Mouse (Mus musculus) G1E-ER4 (cell line): ENCODE data around the gene Ptpn13. TPM values are rescaled to one million over a fixed set of nuclear protein-coding genes. Genes with fewer than 3 reads are reported as not detected.

Experiments used
- GATA1 ChIP-seq: IDR thresholded peaks from one replicate; pipeline ENCODE4 v1.8.0; 2012; ENCODE audit warnings: low read length, inconsistent platforms
- polyA plus RNA-seq: library from polyadenylated mRNA; stranded (reverse); fragments of >175 nt; gene quantifications from 2 replicates; pipeline ENCODE4 v1.2.3, GENCODE M21; 2012

Gene Ptpn13
- polyA plus RNA-seq, 1 experiment, result not detected

DNA sequence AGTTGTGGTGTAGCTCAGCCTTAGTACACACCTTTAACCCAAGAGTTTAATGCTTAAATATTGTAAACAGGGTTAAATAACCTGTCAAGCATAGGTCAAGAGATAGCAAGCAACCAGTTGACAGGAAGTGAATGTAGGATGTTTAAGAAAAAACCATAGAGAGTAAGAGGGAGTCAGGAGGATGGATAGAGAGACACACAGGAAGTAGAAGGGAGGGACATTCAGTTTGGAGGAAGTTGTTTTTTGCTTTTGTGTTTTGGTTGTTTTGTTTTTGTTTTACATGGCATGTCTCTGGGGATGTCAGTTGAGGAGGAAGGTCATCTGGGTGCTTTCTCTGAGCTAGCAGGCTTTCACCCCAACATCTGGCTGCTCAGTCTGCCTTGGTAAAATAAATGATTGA lies 91.6 kb downstream of the Ptpn13 start:
- no peak for TF ChIP-seq GATA1

DNA sequence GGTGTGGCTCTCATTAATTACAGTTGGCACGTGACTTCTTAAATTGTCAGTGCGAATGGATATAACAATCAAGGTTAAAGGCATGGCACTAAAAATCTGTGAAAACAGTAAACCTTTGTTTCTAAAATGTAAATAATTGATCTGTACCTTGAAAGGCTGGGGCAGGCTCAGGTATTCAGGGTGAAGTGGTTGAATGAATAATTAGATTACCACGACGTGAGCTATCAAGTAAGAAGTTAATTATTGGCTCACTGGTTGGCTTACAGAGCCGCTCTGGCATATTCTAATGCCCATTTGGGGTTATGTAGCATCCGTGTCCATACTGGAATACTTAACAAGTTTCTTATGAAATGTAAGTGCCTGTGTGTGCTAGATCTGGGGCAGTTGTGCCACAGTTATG lies 92.6 kb downstream of the Ptpn13 start:
- no peak for TF ChIP-seq GATA1

DNA sequence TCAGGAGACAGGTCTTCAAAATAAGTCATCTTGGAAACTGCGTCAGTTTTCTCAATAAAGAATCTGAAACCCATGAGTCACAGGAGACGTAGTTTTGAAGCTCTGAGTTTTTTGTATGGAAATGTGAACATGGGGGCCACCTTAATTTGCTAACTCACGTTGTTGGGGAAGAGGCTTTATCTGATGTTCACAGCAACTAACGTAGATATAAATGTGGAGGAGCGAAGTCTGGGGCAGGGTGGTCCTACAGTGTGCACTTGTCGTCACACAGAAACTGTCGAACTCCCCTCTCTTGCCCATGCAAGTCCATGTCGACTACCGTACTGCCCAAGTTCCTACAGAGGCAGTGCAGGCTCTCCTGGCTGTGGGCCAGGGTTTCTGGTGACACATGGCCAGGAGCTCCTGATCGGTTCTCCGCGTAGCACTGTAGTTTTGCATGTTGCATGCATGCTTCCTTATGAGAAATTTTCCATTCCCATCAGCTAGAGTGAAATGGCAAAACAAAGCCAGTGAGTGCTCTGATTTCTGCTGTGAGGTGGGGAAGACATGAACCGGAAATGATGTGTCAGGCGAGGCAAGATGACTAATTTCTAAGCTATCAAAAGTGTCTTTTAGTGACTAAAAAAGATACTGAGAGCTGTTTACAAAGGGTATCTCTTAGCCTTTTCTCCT lies 93.9 kb downstream of the Ptpn13 start:
- no peak for TF ChIP-seq GATA1

DNA sequence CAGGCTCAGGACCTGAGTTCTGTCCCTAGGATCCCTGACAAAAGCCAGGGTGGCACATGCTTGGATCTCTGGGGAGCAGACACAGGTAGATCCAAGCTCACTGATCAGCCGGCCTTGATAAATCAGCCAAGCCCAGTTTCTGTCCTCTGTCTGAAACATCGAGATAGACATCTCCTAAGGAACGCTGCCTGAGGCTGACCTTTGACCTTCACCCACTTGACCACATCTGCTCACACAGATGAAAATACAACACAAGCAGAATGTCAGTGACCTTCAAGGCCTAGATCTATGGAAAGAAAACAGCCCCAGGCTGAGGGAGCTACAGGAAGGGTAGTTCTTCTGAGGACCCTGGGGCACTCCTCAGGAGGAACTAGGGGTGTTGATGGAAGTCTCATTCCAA lies 97.4 kb downstream of the Ptpn13 start:
- TF ChIP-seq GATA1, result no peak

DNA sequence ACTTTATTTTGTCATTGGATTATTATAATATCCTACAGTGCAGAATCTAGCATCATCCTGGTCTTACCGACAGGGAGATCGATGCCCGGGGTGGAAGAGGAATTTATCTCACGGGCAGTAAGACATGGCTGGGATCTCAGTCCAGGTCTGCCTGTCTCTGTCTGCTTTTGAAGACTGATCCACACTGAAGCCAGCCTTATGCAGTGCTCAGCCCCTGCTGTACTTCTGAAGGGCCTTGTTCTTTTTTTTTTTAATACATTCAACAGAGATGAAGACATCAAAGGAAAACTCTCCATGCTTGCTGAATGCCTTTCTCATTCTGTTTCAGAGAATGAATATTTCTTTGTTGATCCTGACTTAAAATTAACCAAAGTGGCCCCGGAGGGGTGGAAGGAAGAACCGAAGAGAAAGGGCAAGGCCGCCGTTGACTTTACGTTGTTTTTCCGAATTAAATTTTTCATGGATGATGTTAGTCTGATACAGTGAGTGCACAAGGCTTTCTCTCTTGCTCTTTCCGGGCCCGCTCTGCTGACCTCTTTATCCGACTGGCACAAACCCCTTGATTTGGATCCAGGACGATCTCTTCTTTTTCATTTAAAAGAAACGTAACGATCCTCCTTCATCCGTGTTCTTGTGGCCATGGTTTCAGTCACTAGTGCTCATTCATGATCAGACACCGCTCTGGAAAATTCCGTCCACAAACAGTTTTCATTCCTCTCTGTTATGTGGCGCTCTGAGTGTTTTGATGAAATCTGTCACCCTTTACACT lies 101.9 kb downstream of the Ptpn13 start:
- no peak for TF ChIP-seq GATA1

DNA sequence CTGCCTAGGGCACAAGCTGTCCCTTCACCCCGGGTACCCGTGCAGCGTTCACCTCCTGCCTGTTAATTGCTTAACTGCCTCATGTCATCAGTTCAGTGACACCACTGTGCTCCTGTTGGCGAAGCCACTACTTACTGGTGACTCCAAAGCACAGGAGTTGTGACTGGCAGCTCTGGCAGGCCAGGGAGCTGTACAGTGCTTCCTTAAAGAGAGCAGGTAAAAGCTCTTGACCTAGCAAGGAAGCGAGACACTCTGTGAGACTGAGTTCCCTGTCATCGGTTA lies 102.4 kb downstream of the Ptpn13 start:
- no peak for TF ChIP-seq GATA1

DNA sequence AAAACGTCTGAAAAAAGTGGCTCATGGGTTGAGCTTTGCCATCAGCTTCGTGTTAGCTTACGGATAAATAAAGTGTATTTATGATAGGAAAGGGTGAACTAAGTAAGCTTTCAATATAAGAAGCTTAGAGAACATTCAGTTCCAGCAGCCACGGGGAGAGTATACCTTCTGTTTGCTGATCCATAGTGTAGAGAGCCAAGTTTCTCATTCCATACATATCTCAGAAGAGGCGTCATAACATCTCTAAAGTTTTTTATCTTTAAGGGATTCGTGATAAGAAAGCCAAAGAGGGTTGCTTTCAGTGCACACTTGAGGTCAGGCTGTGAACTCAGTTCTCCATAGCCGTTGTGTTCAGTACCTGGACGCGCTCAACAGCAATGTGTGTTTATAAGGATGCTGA lies 105.2 kb downstream of the Ptpn13 start:
- no peak for TF ChIP-seq GATA1

DNA sequence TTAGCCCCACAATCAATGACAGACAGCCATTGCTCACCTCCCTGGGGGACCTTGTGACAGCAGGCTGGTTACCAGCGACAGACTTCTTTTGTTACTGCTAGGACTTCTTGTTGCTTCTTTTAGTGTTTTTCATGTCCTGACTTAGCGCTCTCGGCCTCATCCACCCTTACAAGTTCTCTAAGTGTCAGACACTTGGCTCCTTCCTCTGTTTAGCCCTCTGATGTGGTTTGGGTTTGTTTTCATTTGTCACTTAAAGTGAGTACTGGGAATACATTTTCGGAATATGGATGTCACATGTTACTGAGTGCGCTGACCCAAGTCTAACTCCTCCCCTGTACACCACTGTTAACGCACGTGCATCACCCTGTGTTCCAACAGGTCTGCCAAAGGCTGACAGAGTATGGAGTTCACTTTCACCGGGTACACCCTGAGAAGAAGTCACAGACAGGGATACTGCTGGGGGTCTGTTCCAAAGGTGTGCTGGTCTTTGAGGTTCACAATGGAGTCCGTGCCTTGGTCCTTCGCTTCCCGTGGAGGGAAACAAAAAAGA lies 107.9 kb downstream of the Ptpn13 start:
- TF ChIP-seq GATA1, result no peak

DNA sequence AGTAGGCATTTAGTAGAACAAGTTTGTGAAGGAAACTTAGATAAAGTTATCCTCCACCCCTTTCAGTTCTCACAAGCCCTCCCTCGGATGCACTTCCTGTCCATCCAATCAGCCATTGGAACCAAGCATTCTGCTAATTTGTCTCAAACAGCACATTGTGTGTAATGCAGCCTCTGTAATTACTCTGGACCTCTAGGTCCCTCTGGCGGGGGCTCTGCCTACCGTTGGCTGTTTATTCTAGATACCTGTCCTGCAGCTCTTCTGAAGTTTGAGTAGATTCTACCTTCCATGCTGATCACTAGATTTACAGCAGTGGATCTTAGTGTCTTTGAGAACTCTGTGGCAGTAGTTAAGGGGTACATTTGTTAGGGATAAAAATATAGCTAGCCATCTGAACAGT lies 109.5 kb downstream of the Ptpn13 start:
- TF ChIP-seq GATA1, result no peak

DNA sequence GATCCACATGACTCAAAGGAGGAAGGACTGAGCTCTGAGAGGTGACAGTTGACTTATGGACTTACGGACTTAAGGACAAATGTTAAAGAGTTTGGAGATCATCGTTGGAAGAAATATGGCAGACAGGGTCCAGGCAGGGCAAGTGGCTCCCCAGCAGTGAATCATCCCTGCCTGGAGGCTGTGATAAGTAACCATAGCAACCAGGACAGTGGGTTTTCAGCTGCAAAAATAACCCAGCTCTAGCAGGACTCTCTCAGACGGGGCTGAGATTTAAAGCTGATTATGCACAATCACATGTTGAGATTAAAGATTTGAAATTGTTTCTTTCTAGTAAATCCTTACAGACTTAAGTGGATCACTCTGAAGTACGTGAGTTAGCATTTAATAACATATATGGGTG lies 112.4 kb downstream of the Ptpn13 start:
- TF ChIP-seq GATA1, result no peak

DNA sequence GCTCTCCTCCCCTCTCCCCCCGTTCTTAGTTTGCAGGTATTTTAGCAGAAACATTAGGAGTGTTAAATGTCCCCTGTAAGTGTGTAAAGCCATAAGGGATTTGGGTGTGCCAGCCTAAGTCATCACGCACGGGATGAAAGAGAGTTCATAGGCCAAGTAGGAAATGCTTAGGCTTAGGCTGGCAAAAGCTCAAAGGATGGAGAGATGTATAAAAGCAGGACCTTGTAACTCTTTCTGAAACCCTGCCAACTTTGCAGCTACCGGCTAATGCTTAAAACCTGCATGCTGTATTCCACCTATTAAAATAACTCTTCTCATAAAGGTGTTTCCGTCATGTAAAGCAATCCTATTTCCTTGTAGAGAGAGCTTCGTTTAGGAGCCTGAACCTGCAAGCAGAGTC lies 115.6 kb downstream of the Ptpn13 start:
- no peak for TF ChIP-seq GATA1

DNA sequence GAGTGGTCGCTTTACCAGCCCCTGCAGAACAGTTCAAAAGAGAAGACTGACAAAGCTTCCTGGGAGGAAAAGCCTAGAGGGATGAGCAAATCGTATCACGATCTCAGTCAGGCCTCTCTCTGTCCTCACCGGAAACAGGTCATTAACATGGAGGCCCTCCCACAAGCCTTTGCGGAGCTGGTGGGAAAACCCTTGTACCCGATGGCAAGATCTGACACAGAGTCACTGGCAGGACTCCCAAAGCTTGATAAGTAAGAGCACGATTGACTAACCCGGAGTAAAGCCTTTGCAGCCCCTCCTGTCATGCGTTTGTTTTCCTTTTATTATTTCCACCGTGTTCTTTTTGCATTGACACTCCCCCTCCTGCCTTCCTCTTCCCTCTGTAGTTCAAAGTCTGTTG lies 116.1 kb downstream of the Ptpn13 start:
- no peak for TF ChIP-seq GATA1

DNA sequence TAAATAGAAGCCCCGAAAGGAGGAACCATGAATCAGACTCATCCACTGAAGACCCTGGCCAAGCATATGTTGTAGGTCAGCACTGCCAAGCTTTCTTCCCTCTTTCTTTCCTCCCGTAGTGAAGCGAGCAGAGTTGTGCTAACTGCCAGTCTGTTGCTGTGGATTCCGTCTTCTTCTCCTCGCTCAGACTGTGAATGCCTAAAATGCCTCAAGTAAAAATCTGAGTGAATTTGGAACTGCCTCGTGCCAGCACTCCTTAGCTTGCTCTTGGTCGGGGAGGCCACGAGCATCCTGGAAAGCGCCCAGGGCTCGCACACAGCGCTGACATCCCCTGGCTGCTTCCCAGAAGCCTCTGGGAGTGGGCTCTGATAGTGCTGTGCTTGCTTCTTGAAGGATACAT lies 116.5 kb downstream of the Ptpn13 start:
- TF ChIP-seq GATA1, result no peak

DNA sequence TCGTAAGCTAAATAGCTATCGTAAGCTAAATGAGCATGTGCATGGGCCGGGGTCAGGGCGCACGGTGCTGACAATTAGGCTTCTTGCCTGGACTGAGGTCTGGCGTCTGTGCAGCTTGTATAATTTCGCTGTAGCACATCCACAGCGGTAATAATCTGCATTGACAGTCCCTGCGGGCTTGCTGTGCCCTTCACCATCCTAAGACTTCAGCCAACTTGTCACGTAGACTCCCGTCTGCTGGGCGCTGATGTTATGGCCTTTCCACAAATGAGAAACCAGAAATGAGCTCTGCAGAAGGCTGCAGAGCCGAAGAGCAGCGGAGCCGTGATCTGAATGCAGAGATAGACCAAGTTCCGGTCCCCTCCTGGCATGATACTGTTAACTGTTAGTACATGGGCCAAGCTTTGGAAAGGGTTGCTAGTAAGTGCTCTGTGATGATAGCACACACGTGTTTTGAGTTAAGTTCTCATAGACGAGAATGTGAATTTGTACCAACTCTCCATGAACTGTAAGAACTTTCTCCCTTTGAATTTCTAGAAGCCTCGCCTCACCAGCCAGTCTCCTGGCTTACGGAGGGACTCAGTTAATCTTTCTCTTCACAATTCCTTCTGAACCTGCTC lies 120.5 kb downstream of the Ptpn13 start:
- TF ChIP-seq GATA1, result no peak

DNA sequence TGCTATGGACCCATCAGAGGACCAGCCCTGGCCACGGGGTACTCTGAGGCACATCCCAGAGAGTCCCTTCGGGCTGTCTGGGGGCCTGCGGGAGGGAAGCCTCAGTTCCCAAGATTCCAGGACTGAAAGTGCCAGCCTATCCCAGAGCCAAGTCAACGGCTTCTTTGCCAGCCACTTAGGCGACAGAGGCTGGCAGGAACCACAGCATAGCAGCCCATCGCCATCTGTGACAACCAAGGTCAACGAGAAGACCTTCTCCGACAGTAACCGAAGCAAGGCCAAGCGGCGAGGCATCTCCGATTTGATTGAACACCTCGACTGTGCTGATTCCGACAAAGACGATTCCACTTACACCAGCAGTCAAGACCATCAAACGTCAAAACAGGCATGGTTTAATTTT lies 129.8 kb downstream of the Ptpn13 start:
- TF ChIP-seq GATA1, result no peak

DNA sequence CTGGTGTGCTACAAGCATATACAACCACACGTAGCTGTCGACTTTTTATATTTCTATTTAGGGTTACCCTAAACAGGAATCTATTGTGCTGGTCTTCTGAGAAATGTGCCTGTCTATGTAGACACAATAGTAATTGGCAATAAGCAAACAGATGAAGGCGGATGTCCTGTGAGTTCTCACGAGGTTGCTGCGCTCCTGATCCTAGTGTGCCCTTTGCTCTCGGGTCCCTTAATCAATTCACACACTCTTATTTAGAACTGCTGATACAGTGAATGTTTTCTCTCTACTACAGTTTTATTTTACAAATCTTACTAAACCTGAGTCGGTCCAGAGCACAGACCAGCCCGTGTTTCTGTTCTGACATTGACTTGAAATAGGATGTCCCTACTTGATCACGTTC lies 135.6 kb downstream of the Ptpn13 start:
- no peak for TF ChIP-seq GATA1

DNA sequence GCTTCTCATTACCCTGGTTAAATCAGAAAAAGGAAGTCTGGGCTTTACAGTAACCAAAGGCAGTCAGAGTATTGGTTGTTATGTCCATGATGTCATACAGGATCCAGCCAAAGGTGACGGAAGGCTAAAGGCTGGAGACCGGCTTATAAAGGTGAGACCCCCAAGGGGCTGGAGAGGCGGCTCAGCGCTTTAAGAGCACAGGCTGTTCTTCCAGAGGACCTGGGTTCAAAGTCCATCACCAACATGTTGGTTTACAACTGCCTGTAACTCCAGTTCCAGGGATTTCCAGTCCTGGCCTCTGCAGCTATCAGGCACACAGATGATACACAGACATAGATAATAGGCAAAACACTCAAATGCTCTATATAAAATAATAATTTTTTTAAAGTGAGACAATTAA lies 143.0 kb downstream of the Ptpn13 start:
- no peak for TF ChIP-seq GATA1
